Mouse (Mus musculus): ENCODE data around the gene Adam12. TPM values are rescaled to one million over a fixed set of nuclear protein-coding genes. Genes with fewer than 3 reads are reported as not detected.
A peak's percentile ranks its signal among the peaks of the same experiment; 100 is the strongest.

Gene Adam12
- polyA plus RNA-seq, 1 experiment: 4.1 TPM

DNA sequence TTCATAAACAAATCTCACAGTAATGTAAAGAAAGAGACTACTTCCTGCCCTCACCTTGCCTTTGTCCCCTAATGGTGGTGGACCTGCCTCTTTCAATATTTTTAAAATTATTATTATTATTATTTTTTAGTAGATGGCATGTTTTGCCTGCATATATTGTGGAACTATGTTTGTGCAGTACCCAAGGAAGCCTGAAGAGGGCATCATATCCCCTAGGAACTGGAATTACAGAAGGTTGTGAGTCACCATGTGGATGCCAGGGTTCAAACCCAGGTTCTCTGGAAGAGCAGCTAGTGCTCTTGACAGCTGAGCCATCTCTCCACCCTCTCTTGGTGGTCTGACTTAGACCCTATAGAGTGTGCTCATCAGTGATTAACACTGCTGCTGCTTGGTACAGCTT lies 381.2 kb downstream of the Adam12 start:
- Histone ChIP-seq H3K27ac (ENCODE audit: insufficient read depth, low read depth, low read length) (no peak overlapping the region), H3K4me3 (ENCODE audit: insufficient read depth, low read depth, low read length) (no peak overlapping the region), H3K4me1 (ENCODE audit: control insufficient read depth, insufficient read depth, low read length) (no peaks in the 10 kb centered on the region), H3K36me3 (ENCODE audit: control insufficient read depth, insufficient read depth, low read length) (no peaks in the 10 kb centered on the region), H3K27me3 (replicated peaks; ENCODE audit: control insufficient read depth, insufficient read depth, low read length) (no peaks in the 10 kb centered on the region)
- DNase-seq: no peak
- TF ChIP-seq POLR2A (IDR thresholded peaks at IDR 0.05; ENCODE audit: low read depth, low read length) (no peak), CTCF (conservative IDR thresholded peaks at IDR 0.05; ENCODE audit: insufficient read depth, insufficient read length, low read depth, low read length) (0 out of 2 replicates have a peak, but pooled peaks have one; percentile 8)

DNA sequence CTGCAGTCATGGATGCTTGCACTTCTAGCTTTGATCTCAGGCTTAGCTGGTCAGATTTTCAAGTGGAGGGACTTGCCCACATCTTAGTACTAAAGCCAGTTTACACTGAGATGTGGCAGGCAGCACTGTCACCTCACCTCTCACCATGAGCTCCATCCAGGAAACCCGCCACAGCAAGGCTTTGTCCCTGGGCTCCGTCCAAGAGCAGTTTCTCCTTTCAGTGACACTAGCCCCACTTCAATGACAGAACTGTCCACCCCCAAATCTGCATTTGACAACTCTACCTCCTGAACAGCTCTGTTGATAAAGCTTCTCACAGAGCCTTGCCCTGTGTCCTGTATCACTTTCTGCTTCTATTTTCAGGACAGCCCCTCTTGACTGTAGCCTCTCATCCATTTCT lies 383.8 kb downstream of the Adam12 start:
- TF ChIP-seq CTCF (conservative IDR thresholded peaks at IDR 0.05; ENCODE audit: insufficient read depth, insufficient read length, low read depth, low read length) (no peak), POLR2A (IDR thresholded peaks at IDR 0.05; ENCODE audit: low read depth, low read length) (no peak)
- no peak overlapping the region for H3K27ac ChIP-seq (ENCODE audit: insufficient read depth, low read depth, low read length)
- 86% methylated on average over 2 of the region's 2 CpGs for WGBS
- no peaks in the 10 kb centered on the region for H3K27me3 ChIP-seq (replicated peaks; ENCODE audit: control insufficient read depth, insufficient read depth, low read length)
- DNase-seq: no peak
- no peaks in the 10 kb centered on the region for H3K36me3 ChIP-seq (ENCODE audit: control insufficient read depth, insufficient read depth, low read length)
- no peak overlapping the region for H3K4me3 ChIP-seq (ENCODE audit: insufficient read depth, low read depth, low read length)
- no peaks in the 10 kb centered on the region for H3K4me1 ChIP-seq (ENCODE audit: control insufficient read depth, insufficient read depth, low read length)

DNA sequence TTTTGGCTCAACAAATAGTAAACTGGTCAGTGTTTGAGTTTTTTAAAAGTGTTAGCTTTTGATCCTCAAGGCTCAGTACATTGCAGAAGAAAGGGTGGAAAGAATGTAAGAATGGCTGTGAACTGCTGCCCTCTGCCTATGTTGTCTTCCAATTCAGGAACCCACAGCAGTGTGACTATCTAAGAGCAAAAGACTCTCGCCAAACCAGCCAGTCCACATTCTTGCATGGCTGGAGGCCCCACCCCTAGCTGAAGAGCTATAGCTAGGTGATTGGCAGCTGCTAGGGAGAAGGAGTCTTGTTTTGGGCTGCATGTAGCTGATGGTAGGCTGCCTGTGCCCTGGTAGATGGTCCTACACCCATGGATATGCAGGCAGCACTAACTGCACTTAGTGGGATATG lies 384.8 kb downstream of the Adam12 start:
- peak; percentile 23 for DNase-seq
- TF ChIP-seq POLR2A (IDR thresholded peaks at IDR 0.05; ENCODE audit: low read depth, low read length) (no peak), CTCF (conservative IDR thresholded peaks at IDR 0.05; ENCODE audit: insufficient read depth, insufficient read length, low read depth, low read length) (no peak)

GRCm38 (mm10) chr7:133842079-133842478 lies 389.9 kb downstream of the Adam12 start:
- Histone ChIP-seq H3K27me3 (replicated peaks; ENCODE audit: control insufficient read depth, insufficient read depth, low read length) (no peaks in the 10 kb centered on the region), H3K27ac (ENCODE audit: insufficient read depth, low read depth, low read length) (no peak overlapping the region), H3K36me3 (ENCODE audit: control insufficient read depth, insufficient read depth, low read length) (no peaks in the 10 kb centered on the region), H3K4me3 (ENCODE audit: insufficient read depth, low read depth, low read length) (no peak overlapping the region), H3K4me1 (ENCODE audit: control insufficient read depth, insufficient read depth, low read length) (no peaks in the 10 kb centered on the region)
- 21% methylated on average over 6 of the region's 6 CpGs for WGBS
- no peak for TF ChIP-seq POLR2A (IDR thresholded peaks at IDR 0.05; ENCODE audit: low read depth, low read length)
- TF ChIP-seq CTCF (conservative IDR thresholded peaks at IDR 0.05; ENCODE audit: insufficient read depth, insufficient read length, low read depth, low read length): no peak
- no peak for DNase-seq

More for the DNA sequence above, 384.8 kb downstream of the Adam12 start:
- H3K27ac ChIP-seq (ENCODE audit: insufficient read depth, low read depth, low read length): no peak overlapping the region
- 46% methylated on average over 1 of the region's 1 CpGs for WGBS
- no peaks in the 10 kb centered on the region for H3K36me3 ChIP-seq (ENCODE audit: control insufficient read depth, insufficient read depth, low read length)
- H3K27me3 ChIP-seq (replicated peaks; ENCODE audit: control insufficient read depth, insufficient read depth, low read length): no peaks in the 10 kb centered on the region
- no peaks in the 10 kb centered on the region for H3K4me1 ChIP-seq (ENCODE audit: control insufficient read depth, insufficient read depth, low read length)
- H3K4me3 ChIP-seq (ENCODE audit: insufficient read depth, low read depth, low read length): no peak overlapping the region

DNA sequence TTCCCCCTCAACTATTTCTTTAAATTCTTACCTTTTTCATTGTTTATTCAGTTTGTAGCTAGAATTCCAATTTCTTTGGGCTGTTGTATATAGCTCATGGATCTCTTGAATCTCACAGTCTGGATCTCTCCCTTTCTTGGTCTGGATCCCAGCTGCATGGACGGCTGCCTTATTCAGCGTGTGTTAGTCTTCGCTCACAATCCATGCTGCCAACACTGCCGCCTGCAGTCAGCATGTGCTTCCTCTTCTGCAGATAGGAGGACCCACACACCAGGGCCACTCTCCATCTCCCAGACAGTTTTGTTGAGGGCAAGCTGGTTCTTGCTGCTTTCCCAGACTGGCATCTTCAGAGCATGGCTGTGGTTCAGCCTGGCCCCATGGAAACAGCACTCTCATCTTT lies 392.4 kb downstream of the Adam12 start:
- H3K27ac ChIP-seq (ENCODE audit: insufficient read depth, low read depth, low read length): no peak overlapping the region
- H3K4me1 ChIP-seq (ENCODE audit: control insufficient read depth, insufficient read depth, low read length): no peaks in the 10 kb centered on the region
- H3K27me3 ChIP-seq (replicated peaks; ENCODE audit: control insufficient read depth, insufficient read depth, low read length): no peaks in the 10 kb centered on the region
- TF ChIP-seq POLR2A (IDR thresholded peaks at IDR 0.05; ENCODE audit: low read depth, low read length) (no peak), CTCF (conservative IDR thresholded peaks at IDR 0.05; ENCODE audit: insufficient read depth, insufficient read length, low read depth, low read length) (no peak)
- DNase-seq: no peak
- H3K36me3 ChIP-seq (ENCODE audit: control insufficient read depth, insufficient read depth, low read length): no peaks in the 10 kb centered on the region
- WGBS: 68% methylated on average over 4 of the region's 4 CpGs
- no peak overlapping the region for H3K4me3 ChIP-seq (ENCODE audit: insufficient read depth, low read depth, low read length)

Other genes with a start within 250 kb of the Adam12 start
- 1.5 and 1.6 TPM in 2 replicates for gene D7Ertd443e, start 153.5 kb upstream of the Adam12 start, polyA plus RNA-seq (2012; rRNA removed)